Mouse (Mus musculus) cerebellum, adult 18-20 months (tissue): ENCODE data around the gene Gnmt.

Experiments used
- DNase-seq, 2 experiments: peaks; one replicate each; pipeline ENCODE4 v3.0.0; 2021

Gnmt gene

DNA sequence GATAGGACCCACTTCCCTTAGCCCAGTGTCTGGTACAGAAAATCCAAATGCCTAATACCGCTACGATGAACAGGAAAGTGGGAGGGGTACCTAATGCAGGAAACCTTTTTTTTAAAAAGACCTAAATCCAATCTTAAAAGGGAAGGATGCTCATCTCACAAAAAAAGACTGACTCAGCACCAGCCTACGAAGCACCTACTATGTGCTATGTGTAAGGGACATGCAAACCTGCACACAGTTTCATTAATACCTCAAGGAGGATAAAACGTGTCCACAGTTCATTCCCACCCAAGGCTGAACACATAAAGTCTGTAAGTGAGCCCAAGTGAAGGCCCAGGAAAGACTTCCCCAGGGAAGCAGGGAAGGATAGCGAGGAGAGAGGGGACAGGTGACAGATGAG lies 26.5 kb downstream of the Gnmt start:
- no peak for DNase-seq

DNA sequence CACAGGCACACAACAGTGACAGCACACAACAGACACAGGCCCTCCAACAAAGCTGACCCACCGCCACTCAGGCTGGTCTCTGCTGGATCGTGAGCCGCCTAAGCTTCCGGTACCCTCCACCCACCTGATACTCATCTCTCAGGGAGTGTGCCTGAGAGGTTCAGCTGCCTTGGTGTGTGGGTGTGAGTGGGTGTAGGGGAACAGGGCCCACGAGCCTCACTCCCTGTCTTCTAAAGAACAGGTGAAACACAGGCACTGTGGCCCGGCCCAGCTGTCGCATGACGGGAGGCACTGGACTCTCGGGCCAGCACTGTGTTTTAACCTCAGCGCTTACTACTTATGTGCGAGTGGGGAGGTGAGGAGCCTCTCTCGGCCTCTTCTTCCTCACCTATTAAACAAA lies 26.9 kb downstream of the Gnmt start:
- no peak for DNase-seq

DNA sequence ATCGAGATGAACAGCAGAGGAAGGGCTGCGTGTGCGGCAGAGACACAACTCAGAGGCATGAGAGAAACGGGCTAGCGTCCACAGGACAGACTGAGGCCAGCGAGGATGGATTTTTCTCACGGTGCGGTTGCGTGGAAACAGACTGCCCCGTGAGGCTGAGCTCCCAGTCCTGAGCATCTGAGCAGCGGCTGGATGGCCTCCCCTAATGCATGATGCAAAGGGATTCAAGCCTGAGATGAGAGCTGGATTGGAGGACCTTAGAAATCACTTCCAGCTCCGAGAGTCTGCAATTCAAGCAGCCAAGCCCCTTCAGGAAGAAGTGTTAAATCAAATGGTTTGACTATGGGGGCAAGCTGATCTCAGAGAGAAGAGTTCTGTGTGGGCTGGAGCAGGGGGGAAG lies 27.5 kb downstream of the Gnmt start:
- no peak for DNase-seq

DNA sequence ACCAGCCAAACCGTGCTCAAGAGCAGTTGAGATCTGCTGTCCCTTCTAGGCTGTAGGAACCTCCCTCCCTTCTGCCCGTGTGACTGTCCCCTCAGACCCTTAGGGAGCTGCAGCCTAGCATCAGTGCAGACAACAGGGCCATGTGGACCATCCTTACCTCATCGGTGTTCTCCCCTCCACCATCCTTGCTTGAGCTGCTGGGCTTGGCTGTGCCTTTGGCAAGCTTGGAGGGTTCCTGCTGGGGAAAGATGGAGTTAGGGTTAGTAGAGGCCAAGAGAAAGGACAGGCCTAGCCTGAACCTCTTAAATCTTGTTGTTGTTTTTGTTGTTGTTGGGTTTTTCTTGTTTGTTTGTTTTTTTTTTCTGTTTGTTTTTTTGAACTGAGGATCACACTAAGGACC lies 29.1 kb downstream of the Gnmt start:
- DNase-seq = peak; percentile 55 to 72

DNA sequence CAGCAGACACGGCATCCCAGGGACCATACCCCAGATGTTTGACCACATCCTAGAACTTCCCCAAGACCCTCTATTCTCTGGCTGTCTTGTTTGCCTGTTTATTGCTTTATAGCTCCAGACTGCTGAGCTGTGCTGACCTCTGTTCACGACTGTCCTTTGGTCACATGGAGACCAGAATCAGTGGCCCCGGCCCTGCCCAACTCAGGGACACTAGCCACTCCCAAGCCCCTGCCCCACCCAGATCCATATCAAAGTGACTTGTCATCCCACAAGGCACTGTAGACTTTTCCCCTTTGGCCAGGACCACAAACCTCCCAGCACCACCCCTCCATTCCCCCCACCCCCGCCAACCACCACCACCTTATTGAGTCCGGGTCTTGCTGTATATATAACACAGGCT lies 29.7 kb downstream of the Gnmt start:
- no peak for DNase-seq

DNA sequence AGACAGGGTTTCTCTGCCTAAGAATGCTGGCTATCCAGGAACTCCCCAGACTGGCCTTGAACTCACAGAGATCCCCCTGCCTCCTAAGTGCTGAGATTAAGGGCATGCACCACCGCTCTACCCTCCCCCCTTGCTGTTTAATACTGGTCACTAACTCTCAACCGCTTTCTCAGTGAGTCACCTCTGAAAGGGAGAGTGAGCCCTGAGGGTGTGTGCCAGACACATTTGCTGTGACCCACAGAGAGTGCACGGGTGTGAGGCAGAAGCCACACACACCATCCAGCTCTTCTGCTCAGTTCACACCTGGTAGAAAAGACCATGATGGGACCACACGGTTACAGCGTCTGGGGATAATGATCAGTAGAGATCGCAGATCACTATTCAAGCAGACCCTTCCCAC lies 30.5 kb downstream of the Gnmt start:
- DNase-seq = no peak

DNA sequence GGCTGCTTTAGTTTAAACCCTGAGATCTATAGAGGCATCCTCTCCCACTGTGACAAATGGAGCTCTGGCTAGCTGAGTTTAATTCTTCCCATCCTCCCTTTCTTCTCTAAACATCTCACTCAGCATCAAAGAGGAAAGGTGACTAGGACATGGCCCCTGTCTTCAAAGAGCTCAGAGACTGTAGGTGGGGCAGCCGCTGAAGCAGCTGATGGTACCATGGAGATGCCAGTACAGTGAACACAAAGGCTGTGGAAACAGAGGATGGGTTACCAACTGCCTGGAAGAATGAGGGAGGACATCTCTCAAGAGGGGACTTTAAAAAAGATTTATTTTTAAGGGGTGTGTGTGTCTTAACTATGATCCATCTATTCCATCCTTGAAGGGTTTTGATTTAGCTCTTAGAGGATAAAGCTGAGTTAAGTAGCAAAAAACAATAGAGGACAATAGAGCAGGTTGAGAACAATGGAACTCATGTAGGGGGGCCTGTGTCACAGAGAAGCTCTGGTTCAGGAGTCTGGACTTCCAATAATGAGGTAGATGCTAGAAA lies 34.4 kb downstream of the Gnmt start:
- DNase-seq = no peak

DNA sequence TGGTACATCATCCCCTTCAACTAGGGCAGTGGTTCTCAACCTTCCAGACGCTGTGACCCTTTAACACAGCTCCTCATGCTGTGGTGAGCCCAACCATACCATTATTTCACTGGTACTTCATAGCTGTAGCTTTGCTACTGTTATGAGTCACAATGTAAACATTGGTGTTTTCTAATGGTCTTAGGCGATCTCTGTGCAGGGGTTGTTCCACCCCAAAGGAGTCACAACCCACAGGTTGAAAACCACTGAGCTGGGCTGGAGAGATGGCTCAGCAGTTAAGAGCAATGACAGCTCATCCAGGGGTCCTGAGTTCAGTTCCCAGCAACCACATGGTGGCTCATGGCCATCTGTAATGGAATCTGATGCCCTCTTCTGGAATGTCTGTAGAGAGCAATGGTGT lies 37.6 kb downstream of the Gnmt start:
- DNase-seq = no peak

DNA sequence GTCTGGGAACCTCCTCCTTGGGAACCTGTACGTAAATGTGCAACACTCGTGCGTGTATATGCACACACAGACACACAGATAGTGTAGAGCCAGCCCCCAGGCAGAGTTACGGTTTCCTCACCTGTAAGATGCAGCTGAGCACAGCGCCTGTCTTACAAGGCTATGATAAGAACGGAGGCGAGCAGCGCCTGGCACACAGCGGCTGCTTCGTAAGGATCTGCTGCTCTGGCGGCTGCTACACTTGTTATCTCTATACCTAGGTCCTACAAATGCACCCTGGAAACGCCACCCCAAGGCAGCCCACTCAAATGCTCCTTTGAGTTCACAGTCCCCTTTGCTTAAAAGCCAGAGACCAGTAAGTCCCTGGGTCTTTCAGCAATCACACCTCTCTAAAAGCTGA lies 38.3 kb downstream of the Gnmt start:
- no peak for DNase-seq

DNA sequence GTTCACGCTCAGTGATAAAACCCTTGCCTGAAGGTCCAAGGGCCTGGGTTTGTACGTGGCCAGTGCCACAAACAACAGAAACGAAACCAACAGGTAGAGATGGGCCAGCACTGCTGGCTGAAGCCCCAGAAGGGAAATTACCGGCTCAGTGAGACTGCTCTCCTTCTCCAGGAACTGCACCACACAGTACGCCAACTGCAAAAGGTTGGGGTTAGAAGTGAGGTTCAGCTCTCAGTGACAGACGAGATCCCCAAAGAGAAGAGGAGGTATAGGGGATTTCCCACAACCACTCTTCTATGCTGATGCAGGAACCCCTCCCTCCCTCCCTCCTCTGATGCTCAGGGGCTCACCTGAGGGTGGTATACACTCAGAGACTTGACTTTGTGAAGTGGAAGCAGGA lies 43.1 kb downstream of the Gnmt start:
- DNase-seq = no peak

DNA sequence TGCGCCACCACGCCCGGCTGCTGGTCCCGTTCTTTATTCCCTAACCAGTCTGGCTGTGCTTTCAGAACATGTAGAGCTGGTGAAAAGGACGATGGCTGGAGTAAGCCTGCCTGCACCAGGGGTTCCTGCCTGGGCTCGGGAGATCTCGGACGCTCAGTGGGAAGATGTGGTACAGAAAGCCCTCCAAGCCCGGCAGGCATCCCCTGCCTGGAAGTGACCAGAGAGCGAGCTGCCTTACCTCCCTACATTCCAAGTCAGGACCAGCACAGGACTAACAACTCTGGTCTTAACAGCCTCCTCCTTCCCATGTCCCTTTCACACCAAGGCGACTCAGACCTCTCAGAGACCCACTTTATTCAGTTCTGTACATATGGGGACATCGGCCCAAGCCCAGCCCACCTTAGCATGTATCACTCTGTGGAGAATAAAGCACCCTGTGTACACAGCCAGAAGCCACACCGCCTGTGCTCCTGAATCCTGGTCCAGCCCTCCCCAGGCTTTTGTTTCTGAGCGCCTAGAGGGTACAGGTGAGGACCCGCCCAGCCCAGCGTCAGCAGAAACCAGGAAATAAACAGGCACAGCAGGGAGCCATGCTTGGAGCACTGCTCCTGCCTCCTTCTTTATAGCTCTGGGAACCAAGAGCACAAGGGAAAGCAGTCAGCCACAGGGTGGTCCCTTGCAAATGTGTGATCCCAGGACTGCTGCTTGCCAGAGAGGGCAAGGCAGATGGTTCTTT lies 46.1 kb downstream of the Gnmt start:
- DNase-seq = no peak

DNA sequence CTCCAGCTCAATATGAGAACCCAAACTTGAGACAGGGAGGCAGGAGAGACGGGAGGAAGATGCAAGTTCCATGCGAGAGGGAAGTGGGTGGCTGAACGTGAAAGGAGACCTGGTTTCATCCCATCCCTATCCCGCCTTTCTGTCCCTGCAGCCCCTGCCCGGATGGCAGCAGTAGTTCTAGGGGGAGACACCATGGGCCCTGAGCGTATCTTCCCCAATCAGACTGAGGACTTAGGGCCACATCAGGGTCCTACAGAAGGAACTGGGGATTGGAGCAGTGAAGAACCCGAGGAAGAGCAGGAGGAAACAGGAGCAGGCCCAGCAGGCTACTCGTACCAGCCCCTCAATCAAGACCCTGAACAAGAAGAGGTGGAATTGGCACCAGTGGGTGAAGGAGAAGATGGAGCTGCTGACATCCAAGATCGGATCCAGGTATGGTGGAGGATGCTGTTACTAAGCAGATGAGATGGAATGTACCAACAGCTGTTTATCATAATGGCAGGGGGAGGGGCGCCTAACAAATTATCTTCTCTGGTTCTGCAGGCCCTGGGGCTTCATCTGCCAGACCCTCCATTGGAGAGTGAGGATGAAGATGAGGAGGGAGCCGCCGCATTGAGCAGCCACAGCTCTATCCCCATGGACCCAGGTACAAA lies 47.4 kb downstream of the Gnmt start:
- no peak for DNase-seq

DNA sequence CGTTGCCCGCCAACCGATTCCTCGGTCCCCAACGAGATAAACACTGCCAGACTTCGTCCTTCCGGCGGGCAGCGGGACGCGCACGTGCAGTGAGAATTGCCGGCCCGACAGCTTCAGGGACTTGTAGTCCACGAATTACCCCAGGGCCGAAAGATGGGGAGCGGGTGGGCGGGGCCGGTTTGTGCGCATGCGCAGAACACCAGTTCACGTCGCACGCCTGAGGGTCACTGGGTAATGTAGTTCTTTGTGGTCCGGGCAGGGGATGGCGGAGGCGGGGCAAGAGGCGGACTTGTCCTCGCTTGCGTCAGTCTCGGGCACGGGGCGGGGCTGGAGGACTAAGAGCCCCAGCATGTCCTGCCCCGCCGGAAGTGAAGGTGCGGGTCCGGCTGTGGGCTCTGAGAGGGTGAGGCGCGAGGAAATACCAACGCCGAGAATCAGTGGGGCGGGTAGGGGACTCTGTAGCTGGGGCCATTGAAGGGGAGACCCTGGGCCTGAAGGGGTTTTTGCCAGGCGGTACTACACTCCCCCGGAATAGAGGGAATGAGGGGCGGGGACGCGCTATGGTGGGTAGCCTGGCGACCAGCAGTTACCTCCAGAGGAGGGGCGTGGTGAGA lies 48.1 kb downstream of the Gnmt start, which contains the start of gene Klhdc3:
Klhdc3 (minus strand) TSS at position 155 of the 614 bp plus-strand sequence.
- peak; percentile 97 to 98 for DNase-seq

DNA sequence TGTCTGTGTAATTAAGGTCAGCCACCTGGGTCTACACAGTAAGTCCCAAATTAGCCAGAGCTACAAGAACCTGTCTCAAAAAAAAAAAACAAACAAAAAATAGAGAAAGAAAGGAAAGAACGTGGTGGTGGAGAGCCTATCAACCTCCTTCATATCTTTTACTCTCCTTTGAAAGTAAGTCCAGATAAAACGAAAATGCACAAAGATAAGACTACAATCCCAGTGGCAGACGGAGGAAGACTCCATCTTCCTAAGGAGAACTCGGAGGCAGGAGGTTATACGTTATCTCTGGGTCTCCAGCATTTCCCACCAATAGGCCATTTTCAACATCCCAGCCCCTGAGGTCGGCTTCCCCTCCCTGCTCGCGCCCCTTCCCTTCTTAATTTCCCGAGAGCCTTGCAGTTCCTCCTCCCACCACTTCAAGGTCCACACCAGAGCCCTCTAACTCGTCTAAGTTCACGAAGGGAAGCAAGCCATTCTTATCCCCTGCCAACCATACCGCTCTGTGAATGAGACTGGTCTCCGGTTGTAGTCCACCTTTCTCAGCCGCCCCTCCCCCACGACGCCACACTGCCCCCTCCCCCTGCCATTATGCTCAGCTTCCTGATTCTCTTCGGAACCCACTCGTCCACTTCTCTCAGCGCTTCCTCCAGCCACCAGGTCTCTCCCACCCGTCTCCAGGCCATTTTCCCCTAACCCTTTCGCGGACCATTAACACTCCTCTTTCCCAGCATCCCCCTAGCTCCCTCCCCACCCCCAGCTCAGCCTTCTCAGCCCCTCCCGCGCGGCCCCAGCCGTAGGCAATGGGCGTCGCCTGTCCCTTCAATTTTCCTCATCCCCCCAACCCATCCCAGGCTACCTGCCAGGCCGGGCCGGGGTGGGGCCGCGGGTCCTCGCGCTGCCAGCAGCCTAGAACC lies 48.9 kb downstream of the Gnmt start:
- DNase-seq = peak; percentile 44 to 58

DNA sequence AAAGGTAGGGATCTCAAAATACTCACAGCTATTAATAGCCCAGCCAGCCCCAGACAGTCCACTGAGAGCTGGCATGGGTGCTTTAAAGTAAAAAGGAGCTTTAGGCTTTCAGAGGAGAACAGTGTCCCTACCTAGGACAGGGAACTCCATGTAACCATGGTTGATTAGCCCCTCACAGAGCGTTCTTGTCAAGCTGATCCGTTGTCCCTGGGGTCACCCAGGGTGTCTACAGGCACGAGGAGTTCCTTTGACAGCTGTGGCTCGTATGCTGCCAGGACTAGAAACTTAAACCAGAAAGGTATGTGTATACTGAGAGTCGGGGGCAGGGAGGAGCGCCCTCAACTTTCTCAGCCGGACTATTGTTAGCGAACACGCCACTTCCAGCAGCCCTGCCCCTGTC lies 50.1 kb downstream of the Gnmt start:
- no peak for DNase-seq

DNA sequence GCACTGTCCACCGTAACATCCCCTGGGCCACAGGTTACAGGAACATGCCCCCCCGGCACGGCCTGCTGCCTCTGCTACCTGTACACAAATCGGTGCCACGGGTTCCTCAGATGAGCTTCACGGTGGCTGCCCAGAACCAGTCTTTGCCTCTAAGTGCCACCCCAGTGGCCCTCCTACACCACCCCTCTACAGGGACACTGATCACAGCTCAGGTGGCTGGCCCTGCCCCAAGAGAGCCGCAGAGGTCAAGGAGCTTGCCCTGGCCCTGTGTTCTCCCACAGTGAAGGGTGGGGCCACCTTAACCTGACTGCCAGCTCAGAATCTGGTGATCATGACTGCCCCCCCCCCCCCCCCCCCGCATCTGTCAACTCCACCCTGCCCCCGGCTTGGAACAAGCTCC lies 50.6 kb downstream of the Gnmt start, which contains the start of gene Mea1:
Mea1 (plus strand) TSS at position 378 of the 400 bp plus-strand sequence.
- DNase-seq = no peak
